Mouse (Mus musculus) heart, postnatal 0 days (tissue): ENCODE measurements around the gene Sec16b.

Experiments used
- CTCF ChIP-seq: IDR thresholded peaks from 2 replicates; pipeline ENCODE4 v1.5.1; 2016; ENCODE audit warnings: antibody characterized with exemption, control low read depth, low read depth
- EP300 ChIP-seq: IDR thresholded peaks from 2 replicates; pipeline ENCODE4 v1.6.1; 2016; ENCODE audit warnings: antibody characterized with exemption, low read depth

DNA sequence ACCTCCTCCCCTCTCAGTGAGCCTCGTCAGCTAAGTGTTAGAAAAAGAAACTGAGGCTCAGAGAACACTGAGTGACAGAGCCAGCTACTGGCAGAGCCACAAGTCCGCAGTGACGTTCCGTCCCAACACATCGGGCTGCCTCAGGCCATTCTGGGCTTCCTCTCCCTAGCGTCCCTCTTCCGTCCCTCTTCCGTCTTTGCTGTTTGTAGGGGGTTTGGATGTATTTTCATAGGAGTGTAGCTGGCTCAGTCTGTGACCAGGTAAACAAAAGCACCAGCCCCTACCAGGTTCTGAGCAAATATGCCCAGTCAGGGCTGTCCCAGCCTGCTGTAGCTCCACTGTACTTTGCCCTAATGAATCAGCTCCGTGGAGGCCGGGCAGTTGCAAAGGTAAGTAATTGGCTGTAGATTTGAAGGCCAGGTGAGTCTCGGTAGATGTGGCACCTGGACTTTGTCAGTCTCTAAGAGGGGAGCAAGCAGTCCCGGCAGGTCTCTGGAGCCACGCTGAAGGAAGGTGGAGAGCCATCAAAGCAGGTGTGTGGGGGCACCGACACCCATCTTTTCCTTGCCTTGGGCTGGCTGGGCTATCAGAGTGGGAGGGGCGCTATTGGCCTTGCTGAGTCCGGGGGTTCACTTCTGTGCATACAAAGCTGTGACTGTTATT is 19.3 kb downstream of the Sec16b start:
- no peak for TF ChIP-seq CTCF
- TF ChIP-seq EP300 = no peak
